Comparison of ENCODE assay signal across 8 mouse cellular contexts in genomic region chr10:81423476-81424245, GRCm38 (mm10). TPM values are rescaled to one million over a fixed set of nuclear protein-coding genes. Genes with fewer than 3 reads are reported as not detected.
A peak's percentile ranks its signal among the peaks of the same experiment; 100 is the strongest.
DNase-seq lines count a peak whose midpoint lies in the region; ATAC-seq and TF ChIP-seq lines count a peak whose summit lies in the region.

No protein-coding gene starts in this region.

- H3K27me3 ChIP-seq in neural tube, embryonic 11.5 days (ENCODE audit: control insufficient read depth, insufficient read depth, low read length) = peaks cover 53% of the 10 kb centered on the region
- H3K27me3 ChIP-seq in heart, adult 2 months (ENCODE audit: control insufficient read depth, insufficient read depth, low read length) = no peaks in the 10 kb centered on the region

- no peak overlapping the region for H3K4me3 ChIP-seq in neural tube, embryonic 11.5 days (ENCODE audit: low read depth, low read length)
- H3K4me3 ChIP-seq in heart, adult 2 months = no peak overlapping the region; the same call in 1 of the 2 replicates

- H3K9ac ChIP-seq in neural tube, embryonic 11.5 days (ENCODE audit: low read length) = no peak overlapping the region
- H3K9ac ChIP-seq in heart, adult 2 months (ENCODE audit: low read depth, low read length) = peak overlapping the region; percentile 32

- TF ChIP-seq CTCF in heart, adult 2 months (IDR thresholded peaks at IDR 0.05) = no peak

- no peak overlapping the region for H3K4me2 ChIP-seq in neural tube, embryonic 11.5 days (ENCODE audit: low read depth)

- TF ChIP-seq POLR2A in heart, adult 2 months (IDR thresholded peaks at IDR 0.05; ENCODE audit: insufficient read depth, low read depth, low read length) = no peak

- no peaks in the 10 kb centered on the region for H3K36me3 ChIP-seq in neural tube, embryonic 11.5 days (ENCODE audit: control insufficient read depth, insufficient read depth, low read length)
- H3K36me3 ChIP-seq in heart, adult 2 months (ENCODE audit: control insufficient read depth, insufficient read depth, low read length) = no peaks in the 10 kb centered on the region

- intact Hi-C loops in heart, adult 2 months (cut with DNase I) = no loop called here

- peak; percentile 1 to 8 for DNase-seq in adrenal gland, postnatal 36 days
- no peak for DNase-seq in adrenal gland, adult 2 months
- peak; percentile 7 for DNase-seq in neural tube, embryonic 11.5 days (ENCODE audit: low spot score)
- no peak for DNase-seq in neural tube, embryonic 10.5 days (ENCODE audit: extremely low spot score, low spot score)
- peak; percentile 4 to 23 for DNase-seq in heart, adult 2 months
- peak; percentile 2 for DNase-seq in kidney, adult 18-20 months
- peak; percentile 23 for DNase-seq in skeletal muscle tissue, adult 2 months (ENCODE audit: low read depth, low spot score)
- no peak for DNase-seq in retina, postnatal 1 day

- WGBS in neural tube, embryonic 11.5 days = 67% methylated on average over 4 of the region's 4 CpGs
- WGBS in heart, adult 2 months = 65% methylated on average over 4 of the region's 4 CpGs

- H3K4me1 ChIP-seq in neural tube, embryonic 11.5 days (ENCODE audit: control insufficient read depth, insufficient read depth, low read length) = peaks cover 15% of the 10 kb centered on the region
- peaks cover 36% of the 10 kb centered on the region for H3K4me1 ChIP-seq in heart, adult 2 months (ENCODE audit: control insufficient read depth, insufficient read depth, low read length)

- no peaks in the 10 kb centered on the region for H3K9me3 ChIP-seq in neural tube, embryonic 11.5 days (ENCODE audit: control insufficient read depth, low read length)

- no peak overlapping the region for H3K27ac ChIP-seq in neural tube, embryonic 11.5 days (ENCODE audit: low read depth, low read length)
- H3K27ac ChIP-seq in heart, adult 2 months = peak overlapping the region; percentile 98

- H3K79me2 ChIP-seq in heart, adult 2 months (replicated peaks; ENCODE audit: control insufficient read depth, insufficient read depth, low read length) = peaks cover 20% of the 10 kb centered on the region

- no peak for ATAC-seq in neural tube, embryonic 11.5 days (ENCODE audit: insufficient read depth, low FRiP score, low TSS enrichment)

- TF ChIP-seq EP300 in heart, adult 2 months (IDR thresholded peaks at IDR 0.05; ENCODE audit: insufficient read depth, low read depth, low read length) = no peak

RNA-seq across cellular contexts. Expression of gene Smim24, which starts 30.8 kb away (rescaled TPM):
- total RNA-seq in adrenal gland, postnatal 36 days (2021) = 1 to 10 TPM; 1.2 to 1.6 TPM
- total RNA-seq in adrenal gland, adult 2 months (2021) = 1 to 10 TPM; 1.4 to 1.6 TPM
- polyA plus RNA-seq in adrenal gland, adult 2 months (2012; rRNA removed) = 4.5 and 5.4 TPM in 2 replicates
- polyA plus RNA-seq in neural tube, embryonic 11.5 days (2014; fragmentation: Nextera tagmentation; extraction: Ambion mirVana) = 1.9 and 3.5 TPM in 2 replicates
- total RNA-seq in heart, adult 2 months (2021) = 1 to 10 TPM; 2.0 to 2.3 TPM
- polyA plus RNA-seq in heart, adult 2 months (2012; rRNA removed) = 8.3 and 8.6 TPM in 2 replicates

RNA-seq across cellular contexts. Expression of gene Nfic, which starts 31.8 kb away (rescaled TPM):
- 100 to 1,000 TPM in 1 of 2 experiments, 10 to 100 TPM in 1; 93.2 to 114 TPM for total RNA-seq in adrenal gland, postnatal 36 days (2021)
- total RNA-seq in adrenal gland, adult 2 months (2021) = 100 to 1,000 TPM in 1 of 2 experiments, 10 to 100 TPM in 1; 80.8 to 126 TPM
- polyA plus RNA-seq in adrenal gland, adult 2 months (2012; rRNA removed) = 142 and 171 TPM in 2 replicates
- 16.8 TPM in 2 replicates for polyA plus RNA-seq in neural tube, embryonic 11.5 days (2014; fragmentation: Nextera tagmentation; extraction: Ambion mirVana)
- 100 to 1,000 TPM in 1 of 2 experiments, 10 to 100 TPM in 1; 94.2 to 104 TPM for total RNA-seq in heart, adult 2 months (2021)
- polyA plus RNA-seq in heart, adult 2 months (2012; rRNA removed) = 59.9 and 80.1 TPM in 2 replicates

RNA-seq across cellular contexts. Expression of gene Gm48552, which starts 34.9 kb away (rescaled TPM):
- 1 to 10 TPM in 1 of 2 experiments, not detected in 1; 1.5 TPM for total RNA-seq in adrenal gland, postnatal 36 days (2021)
- 1 to 10 TPM in 1 of 2 experiments, not detected in 1; 1.4 TPM for total RNA-seq in adrenal gland, adult 2 months (2021)
- polyA plus RNA-seq in adrenal gland, adult 2 months (2012; rRNA removed) = 2.5 and 4.4 TPM in 2 replicates
- polyA plus RNA-seq in neural tube, embryonic 11.5 days (2014; fragmentation: Nextera tagmentation; extraction: Ambion mirVana) = 0.97 and 1.3 TPM in 2 replicates
- 1 to 10 TPM in 1 of 2 experiments, not detected in 1; 1.2 TPM for total RNA-seq in heart, adult 2 months (2021)
- polyA plus RNA-seq in heart, adult 2 months (2012; rRNA removed) = 0.88 and 1.2 TPM in 2 replicates

RNA-seq across cellular contexts. Expression of gene Gm48551, which starts 39.4 kb away (rescaled TPM):
- total RNA-seq in adrenal gland, postnatal 36 days (2021) = 1 to 10 TPM; 1.1 to 1.7 TPM
- total RNA-seq in adrenal gland, adult 2 months (2021) = 1 to 10 TPM; 1.8 to 2.5 TPM
- 2.9 and 6.7 TPM in 2 replicates for polyA plus RNA-seq in adrenal gland, adult 2 months (2012; rRNA removed)
- polyA plus RNA-seq in neural tube, embryonic 11.5 days (2014; fragmentation: Nextera tagmentation; extraction: Ambion mirVana) = 1.7 and 3.0 TPM in 2 replicates
- total RNA-seq in heart, adult 2 months (2021) = 1 to 10 TPM in 1 of 2 experiments, under 1 TPM in 1; 0.73 to 1.9 TPM
- polyA plus RNA-seq in heart, adult 2 months (2012; rRNA removed) = 2.1 and 3.5 TPM in 2 replicates

RNA-seq across cellular contexts. Expression of gene Dohh, which starts 39.4 kb away (rescaled TPM):
- 10 to 100 TPM; 48.9 to 54.0 TPM for total RNA-seq in adrenal gland, postnatal 36 days (2021)
- total RNA-seq in adrenal gland, adult 2 months (2021) = 10 to 100 TPM; 39.6 to 54.3 TPM
- polyA plus RNA-seq in adrenal gland, adult 2 months (2012; rRNA removed) = 125 and 132 TPM in 2 replicates
- 64.1 and 76.1 TPM in 2 replicates for polyA plus RNA-seq in neural tube, embryonic 11.5 days (2014; fragmentation: Nextera tagmentation; extraction: Ambion mirVana)
- total RNA-seq in heart, adult 2 months (2021) = 10 to 100 TPM; 46.6 to 53.8 TPM
- polyA plus RNA-seq in heart, adult 2 months (2012; rRNA removed) = 48.5 and 56.9 TPM in 2 replicates

Comparison
In these comparisons a context has a peak if more than half of its experiments do, and no peak if none do; other contexts are left out.
1. DNase-seq: peak in adrenal gland, postnatal 36 days (2 of 2), neural tube, embryonic 11.5 days (single experiment), heart, adult 2 months (2 of 2), kidney, adult 18-20 months (single experiment) and skeletal muscle tissue, adult 2 months (single experiment); none in adrenal gland, adult 2 months (single experiment), neural tube, embryonic 10.5 days (single experiment) and retina, postnatal 1 day (single experiment).